Mouse (Mus musculus): Measurements from ENCODE around the gene Ncs1. TPM values are rescaled to one million over a fixed set of nuclear protein-coding genes. Genes with fewer than 3 reads are reported as not detected.

Ncs1 gene
- polyA plus RNA-seq, 1 experiment from 2014 or later, result 70.5 TPM

DNA sequence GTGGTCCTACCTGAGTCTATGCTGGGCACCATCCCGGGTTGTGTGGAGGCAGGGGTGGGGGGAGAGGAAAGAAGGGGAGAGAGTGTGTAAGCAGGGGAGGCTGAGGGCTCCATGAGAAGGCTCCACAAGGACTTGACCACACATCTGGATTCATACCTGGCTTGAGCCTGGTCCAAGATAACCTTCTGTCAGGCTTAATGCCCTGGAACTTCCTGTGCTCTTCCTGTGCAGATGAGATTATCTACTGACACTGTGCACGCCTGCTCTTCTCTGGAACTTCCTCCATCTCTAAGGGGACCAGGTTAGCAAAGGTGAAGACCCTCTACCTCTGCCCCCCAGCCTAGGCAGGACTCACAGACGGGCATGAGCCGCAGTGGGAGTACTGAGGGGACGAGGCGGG lies 3.2 kb downstream of the Ncs1 start:
- no peaks in the 10 kb centered on the region for H3K27me3 ChIP-seq (ENCODE audit: control insufficient read depth, insufficient read depth, low read length)
- 89% methylated on average over 6 of the region's 6 CpGs for WGBS
- DNase-seq (ENCODE audit: low spot score) (no peak), ATAC-seq (ENCODE audit: low FRiP score) (no peak)
- no peak overlapping the region for H3K4me3 ChIP-seq (ENCODE audit: low read depth, low read length)
- no peak overlapping the region for H3K4me2 ChIP-seq (replicated peaks; ENCODE audit: low read depth, low read length)
- H3K36me3 ChIP-seq (ENCODE audit: control insufficient read depth, insufficient read depth, low read length), result no peaks in the 10 kb centered on the region
- peaks cover 6% of the 10 kb centered on the region for H3K4me1 ChIP-seq (replicated peaks; ENCODE audit: control insufficient read depth, insufficient read depth, low read length)
- no peaks in the 10 kb centered on the region for H3K9me3 ChIP-seq (ENCODE audit: control insufficient read depth, low read length)
- no peak overlapping the region for H3K27ac ChIP-seq (ENCODE audit: low read depth, low read length)
- no peak overlapping the region for H3K9ac ChIP-seq (ENCODE audit: low read depth, low read length)

DNA sequence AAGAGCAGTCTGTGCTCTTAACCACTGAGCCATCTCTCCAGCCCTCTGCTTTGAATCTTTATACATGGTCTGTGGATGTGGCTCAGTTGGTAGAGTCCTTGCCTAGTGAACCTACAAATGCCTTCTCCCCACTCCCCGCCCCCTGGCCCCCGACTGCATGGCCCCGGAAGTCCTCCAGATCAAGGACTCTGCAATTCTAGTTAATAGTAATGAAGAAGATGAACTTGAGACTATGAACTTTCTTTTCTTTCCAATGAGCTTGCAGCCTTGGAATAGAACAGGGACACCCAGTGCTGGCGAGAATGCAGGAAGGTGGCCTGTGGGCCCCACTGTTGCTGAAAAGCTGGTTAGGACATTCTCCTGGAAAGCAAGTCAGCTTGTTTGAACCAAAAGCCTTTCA lies 6.5 kb downstream of the Ncs1 start:
- no peaks in the 10 kb centered on the region for H3K9me3 ChIP-seq (ENCODE audit: control insufficient read depth, low read length)
- 98% methylated on average over 4 of the region's 4 CpGs for WGBS
- no peaks in the 10 kb centered on the region for H3K36me3 ChIP-seq (ENCODE audit: control insufficient read depth, insufficient read depth, low read length)
- H3K4me1 ChIP-seq (replicated peaks; ENCODE audit: control insufficient read depth, insufficient read depth, low read length), result peaks cover 12% of the 10 kb centered on the region
- no peak for ATAC-seq (ENCODE audit: low FRiP score)
- H3K27me3 ChIP-seq (ENCODE audit: control insufficient read depth, insufficient read depth, low read length), result no peaks in the 10 kb centered on the region
- no peak overlapping the region for H3K4me3 ChIP-seq (ENCODE audit: low read depth, low read length)
- DNase-seq (ENCODE audit: low spot score), result no peak
- H3K9ac ChIP-seq (ENCODE audit: low read depth, low read length), result no peak overlapping the region
- no peak overlapping the region for H3K4me2 ChIP-seq (replicated peaks; ENCODE audit: low read depth, low read length)
- H3K27ac ChIP-seq (ENCODE audit: low read depth, low read length), result no peak overlapping the region

DNA sequence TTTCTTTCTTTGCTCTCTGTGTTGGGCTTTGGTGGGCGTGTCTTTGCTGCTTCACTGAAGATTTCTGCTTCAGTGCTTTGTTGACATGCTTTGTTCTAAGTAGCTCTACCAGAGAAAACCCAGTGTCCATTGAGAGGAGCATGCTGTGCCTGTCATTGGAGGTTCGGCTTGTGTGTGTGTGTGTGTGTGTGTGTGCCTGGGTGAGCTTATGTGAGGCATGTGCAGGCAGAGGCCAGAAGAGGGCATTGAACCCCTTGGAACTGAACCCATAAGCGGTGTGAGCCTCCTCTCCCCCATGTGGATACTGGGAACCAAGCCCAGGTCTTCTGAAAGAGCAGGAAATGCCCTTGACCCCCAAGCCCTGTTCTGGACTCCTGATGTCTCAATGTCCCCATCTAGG lies 7.8 kb downstream of the Ncs1 start:
- ATAC-seq (ENCODE audit: low FRiP score) (no peak), DNase-seq (ENCODE audit: low spot score) (no peak)
- WGBS, result 51% methylated on average over 3 of the region's 3 CpGs
- Histone ChIP-seq H3K4me3 (ENCODE audit: low read depth, low read length) (no peak overlapping the region), H3K4me1 (replicated peaks; ENCODE audit: control insufficient read depth, insufficient read depth, low read length) (peaks cover 11% of the 10 kb centered on the region), H3K4me2 (replicated peaks; ENCODE audit: low read depth, low read length) (no peak overlapping the region), H3K27ac (ENCODE audit: low read depth, low read length) (no peak overlapping the region), H3K9ac (ENCODE audit: low read depth, low read length) (no peak overlapping the region), H3K27me3 (ENCODE audit: control insufficient read depth, insufficient read depth, low read length) (no peaks in the 10 kb centered on the region), H3K9me3 (ENCODE audit: control insufficient read depth, low read length) (no peaks in the 10 kb centered on the region), H3K36me3 (ENCODE audit: control insufficient read depth, insufficient read depth, low read length) (no peaks in the 10 kb centered on the region)

DNA sequence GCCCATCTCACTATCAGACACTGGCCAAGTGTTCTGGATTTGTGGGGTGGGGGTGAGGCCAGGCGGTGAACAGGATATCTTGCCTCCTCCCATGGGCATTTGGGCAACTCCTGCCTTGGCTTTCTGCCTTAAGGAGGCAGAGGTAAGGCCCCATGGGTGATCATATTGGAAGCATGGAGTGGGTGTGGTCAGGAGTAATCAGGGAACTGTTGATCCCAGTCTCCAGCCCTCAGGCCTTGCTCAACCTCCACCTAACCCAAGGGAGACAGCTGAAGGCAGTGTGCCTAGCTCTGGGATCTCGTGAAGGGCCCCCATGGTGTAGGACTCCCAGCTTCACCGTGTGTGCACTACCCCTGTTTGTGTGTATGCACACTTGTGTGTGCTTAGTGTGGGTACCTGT lies 9.2 kb downstream of the Ncs1 start:
- ATAC-seq (ENCODE audit: low FRiP score), result no peak
- H3K27ac ChIP-seq (ENCODE audit: low read depth, low read length), result no peak overlapping the region

GRCm38 (mm10) chr2:31255952-31256938 lies 10.6 kb downstream of the Ncs1 start:
- peak; percentile 69 for DNase-seq (ENCODE audit: low spot score)
- Histone ChIP-seq H3K4me1 (replicated peaks; ENCODE audit: control insufficient read depth, insufficient read depth, low read length) (peaks cover 24% of the 10 kb centered on the region), H3K27ac (ENCODE audit: low read depth, low read length) (peak overlapping the region; percentile 0; the same call in 1 of the 2 replicates), H3K9me3 (ENCODE audit: control insufficient read depth, low read length) (no peaks in the 10 kb centered on the region), H3K4me3 (ENCODE audit: low read depth, low read length) (no peak overlapping the region), H3K36me3 (ENCODE audit: control insufficient read depth, insufficient read depth, low read length) (no peaks in the 10 kb centered on the region), H3K4me2 (replicated peaks; ENCODE audit: low read depth, low read length) (no peak overlapping the region), H3K9ac (ENCODE audit: low read depth, low read length) (0 out of 2 replicates have a peak overlapping the region, but pooled peaks have one; percentile 15), H3K27me3 (ENCODE audit: control insufficient read depth, insufficient read depth, low read length) (no peaks in the 10 kb centered on the region)
- WGBS, result 18% methylated on average over 21 of the region's 21 CpGs
- peak; percentile 43; the same call in 1 of the 2 replicates for ATAC-seq (ENCODE audit: low FRiP score)

More for the DNA sequence above, 9.2 kb downstream of the Ncs1 start:
- Histone ChIP-seq H3K36me3 (ENCODE audit: control insufficient read depth, insufficient read depth, low read length) (no peaks in the 10 kb centered on the region), H3K27me3 (ENCODE audit: control insufficient read depth, insufficient read depth, low read length) (no peaks in the 10 kb centered on the region), H3K4me2 (replicated peaks; ENCODE audit: low read depth, low read length) (no peak overlapping the region), H3K4me1 (replicated peaks; ENCODE audit: control insufficient read depth, insufficient read depth, low read length) (peaks cover 24% of the 10 kb centered on the region), H3K9ac (ENCODE audit: low read depth, low read length) (no peak overlapping the region), H3K4me3 (ENCODE audit: low read depth, low read length) (no peak overlapping the region), H3K9me3 (ENCODE audit: control insufficient read depth, low read length) (no peaks in the 10 kb centered on the region)
- WGBS, result 91% methylated on average over 3 of the region's 3 CpGs
- DNase-seq (ENCODE audit: low spot score), result no peak

GRCm38 (mm10) chr2:31257096-31257495 lies 11.5 kb downstream of the Ncs1 start:
- Histone ChIP-seq H3K27me3 (ENCODE audit: control insufficient read depth, insufficient read depth, low read length) (no peaks in the 10 kb centered on the region), H3K9ac (ENCODE audit: low read depth, low read length) (0 out of 2 replicates have a peak overlapping the region, but pooled peaks have one; percentile 15), H3K9me3 (ENCODE audit: control insufficient read depth, low read length) (no peaks in the 10 kb centered on the region), H3K36me3 (ENCODE audit: control insufficient read depth, insufficient read depth, low read length) (no peaks in the 10 kb centered on the region), H3K4me3 (ENCODE audit: low read depth, low read length) (no peak overlapping the region), H3K27ac (ENCODE audit: low read depth, low read length) (no peak overlapping the region), H3K4me2 (replicated peaks; ENCODE audit: low read depth, low read length) (no peak overlapping the region), H3K4me1 (replicated peaks; ENCODE audit: control insufficient read depth, insufficient read depth, low read length) (peaks cover 24% of the 10 kb centered on the region)
- 66% methylated on average over 6 of the region's 6 CpGs for WGBS
- DNase-seq (ENCODE audit: low spot score), result no peak
- no peak for ATAC-seq (ENCODE audit: low FRiP score)

GRCm38 (mm10) chr2:31258609-31259366 lies 13.2 kb downstream of the Ncs1 start:
- Histone ChIP-seq H3K27ac (ENCODE audit: low read depth, low read length) (no peak overlapping the region), H3K9me3 (ENCODE audit: control insufficient read depth, low read length) (no peaks in the 10 kb centered on the region), H3K9ac (ENCODE audit: low read depth, low read length) (peak overlapping the region; percentile 34; the same call in 1 of the 2 replicates), H3K4me2 (replicated peaks; ENCODE audit: low read depth, low read length) (peak overlapping the region; percentile 51), H3K36me3 (ENCODE audit: control insufficient read depth, insufficient read depth, low read length) (no peaks in the 10 kb centered on the region), H3K4me3 (ENCODE audit: low read depth, low read length) (peak overlapping the region; percentile 33), H3K27me3 (ENCODE audit: control insufficient read depth, insufficient read depth, low read length) (no peaks in the 10 kb centered on the region), H3K4me1 (replicated peaks; ENCODE audit: control insufficient read depth, insufficient read depth, low read length) (peaks cover 26% of the 10 kb centered on the region)
- 14% methylated on average over 22 of the region's 22 CpGs for WGBS
- ATAC-seq (ENCODE audit: low FRiP score), result peak; percentile 52; the same call in 1 of the 2 replicates
- peak; percentile 68 for DNase-seq (ENCODE audit: low spot score)

- Histone ChIP-seq H3K27me3 (ENCODE audit: control insufficient read depth, insufficient read depth, low read length) (no peaks in the 10 kb centered on the region), H3K27ac (ENCODE audit: low read depth, low read length) (no peak overlapping the region), H3K9me3 (ENCODE audit: control insufficient read depth, low read length) (no peaks in the 10 kb centered on the region), H3K36me3 (ENCODE audit: control insufficient read depth, insufficient read depth, low read length) (no peaks in the 10 kb centered on the region), H3K4me2 (replicated peaks; ENCODE audit: low read depth, low read length) (peak overlapping the region; percentile 51), H3K4me3 (ENCODE audit: low read depth, low read length) (peak overlapping the region; percentile 33), H3K9ac (ENCODE audit: low read depth, low read length) (peak overlapping the region; percentile 34; the same call in 1 of the 2 replicates), H3K4me1 (replicated peaks; ENCODE audit: control insufficient read depth, insufficient read depth, low read length) (peaks cover 28% of the 10 kb centered on the region)
- ATAC-seq (ENCODE audit: low FRiP score) (peak; percentile 30; the same call in 1 of the 2 replicates), DNase-seq (ENCODE audit: low spot score) (no peak)
- 16% methylated on average over 9 of the region's 9 CpGs for WGBS
Observed at GRCm38 (mm10) chr2:31259367-31259920, 13.8 kb downstream of the Ncs1 start.
